19 mouse cellular contexts compared by ENCODE assay signal in the genomic region with DNA sequence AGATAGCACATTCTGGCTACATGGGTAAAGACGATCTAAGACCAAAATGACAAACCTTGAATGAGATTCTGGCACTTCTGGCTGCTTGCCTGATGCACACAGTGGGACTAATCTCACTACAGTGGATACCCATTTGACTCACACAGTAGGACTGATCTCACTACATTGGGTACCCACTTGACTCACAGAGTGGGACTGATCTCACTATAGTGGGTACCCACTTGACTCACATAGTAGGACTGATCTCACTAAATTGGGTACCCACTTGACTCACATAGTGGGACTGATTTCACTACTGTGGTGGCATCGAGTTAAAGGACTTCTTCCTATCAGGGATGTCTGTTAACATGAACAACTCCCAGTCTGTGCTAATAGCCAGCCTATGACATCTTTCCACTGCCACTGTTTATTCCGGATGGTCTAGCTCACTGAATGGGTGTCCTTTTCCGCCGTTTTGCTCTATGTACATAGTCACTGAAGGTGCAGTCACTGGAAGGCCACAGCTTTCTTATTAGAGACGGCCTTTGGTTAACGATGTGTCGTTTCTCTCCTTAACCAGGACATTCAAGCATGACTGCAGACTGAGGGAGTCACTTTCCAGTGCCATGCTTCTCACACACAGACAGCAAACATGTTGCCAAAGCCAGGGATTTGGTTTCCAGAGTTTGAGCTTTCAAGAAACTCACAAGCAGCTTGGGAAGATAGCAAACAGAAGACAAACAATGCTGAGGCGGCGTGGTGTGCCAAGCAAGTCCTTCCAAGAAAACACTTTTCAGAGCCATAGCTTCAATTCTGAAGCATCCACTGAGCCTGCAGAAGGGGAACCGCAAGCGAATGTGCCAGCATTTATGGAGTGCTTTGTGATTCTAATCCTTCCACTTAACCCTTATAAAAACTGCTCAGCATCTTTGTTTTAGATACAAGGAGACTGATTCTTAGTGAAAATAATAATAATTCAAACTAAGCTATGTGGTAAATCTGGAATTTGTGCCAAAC.
A peak's percentile ranks its signal among the peaks of the same experiment; 100 is the strongest.
DNase-seq lines count a peak whose midpoint lies in the region; ATAC-seq and TF ChIP-seq lines count a peak whose summit lies in the region.
"Had no signal": no experiment of that assay in that cellular context is flagged by ENCODE, and none has a peak within 500 bp of the region (broad histone marks: within the 10 kb centered on the region; RNA-seq: fewer than 3 reads in every experiment).

No protein-coding gene starts in this region.

- no peak for TF ChIP-seq POLR2A in brain, embryonic 14.5 days (IDR thresholded peaks at IDR 0.05; ENCODE audit: borderline replicate concordance, extremely low read depth, insufficient read depth, insufficient read length, poor library complexity, severe bottlenecking)

- 67% methylated on average over 12 of the region's 12 CpGs for WGBS in kidney, embryonic 15.5 days
- WGBS in forebrain, embryonic 10.5 days = 69% methylated on average over 12 of the region's 12 CpGs

- H3K36me3 ChIP-seq in kidney, embryonic 15.5 days = peaks cover 35% of the 10 kb centered on the region
- H3K36me3 ChIP-seq in forebrain, embryonic 10.5 days (replicated peaks) = peaks cover 42% of the 10 kb centered on the region

- no peak for TF ChIP-seq CTCF in brain, embryonic 14.5 days (IDR thresholded peaks at IDR 0.05; ENCODE audit: borderline replicate concordance, extremely low read depth, insufficient read depth, insufficient read length)

- no peak overlapping the region for H3K27ac ChIP-seq in kidney, embryonic 15.5 days
- 0 out of 2 replicates have a peak overlapping the region, but pooled peaks have one; percentile 5 for H3K27ac ChIP-seq in forebrain, embryonic 10.5 days
- H3K27ac ChIP-seq: limb, embryonic 13.5 days; liver, embryonic 15.5 days; midbrain, embryonic 15.5 days; stomach, postnatal 0 days had no signal

- H3K9ac ChIP-seq in kidney, embryonic 15.5 days = no peak overlapping the region
- H3K9ac ChIP-seq: heart, embryonic 12.5 days; limb, embryonic 13.5 days; liver, embryonic 15.5 days; midbrain, embryonic 15.5 days had no signal

- H3K4me1 ChIP-seq in kidney, embryonic 15.5 days = 0 out of 2 replicates have a peak, but pooled peaks cover 4% of the 10 kb centered on the region
- peaks cover 11% of the 10 kb centered on the region for H3K4me1 ChIP-seq in forebrain, embryonic 10.5 days
- H3K4me1 ChIP-seq: limb, embryonic 13.5 days; liver, embryonic 15.5 days; midbrain, embryonic 15.5 days had no signal

- no peak for DNase-seq in kidney, postnatal 4 days
- peak; percentile 85 for DNase-seq in brain, embryonic 14.5 days (ENCODE audit: low read depth)
- DNase-seq in forebrain, embryonic 10.5 days (ENCODE audit: extremely low spot score, low spot score) = no peak
- DNase-seq in retina, embryonic 14.5 days (ENCODE audit: low spot score) = peak; percentile 31
- DNase-seq in adrenal gland, adult 8-10 months = no peak
- no peak for DNase-seq in frontal cortex, postnatal 14 days (ENCODE audit: low spot score in 2 of 2)
- DNase-seq: heart, postnatal 36 days; kidney, adult 8-10 months; right cerebral cortex, postnatal 25 days had no signal

- no peaks in the 10 kb centered on the region for H3K27me3 ChIP-seq in kidney, embryonic 15.5 days
- H3K27me3 ChIP-seq in forebrain, embryonic 10.5 days (ENCODE audit: poor library complexity, severe bottlenecking) = no peaks in the 10 kb centered on the region
- H3K27me3 ChIP-seq: heart, embryonic 12.5 days; limb, embryonic 13.5 days; liver, embryonic 15.5 days; megakaryocyte, embryonic 14.5 days; midbrain, embryonic 15.5 days had no signal

- H3K9me3 ChIP-seq in kidney, embryonic 15.5 days (replicated peaks) = no peaks in the 10 kb centered on the region
- no peaks in the 10 kb centered on the region for H3K9me3 ChIP-seq in forebrain, embryonic 10.5 days
- H3K9me3 ChIP-seq: heart, embryonic 12.5 days; limb, embryonic 13.5 days; liver, embryonic 15.5 days; megakaryocyte, embryonic 14.5 days; midbrain, embryonic 15.5 days had no signal

- no peak overlapping the region for H3K4me2 ChIP-seq in kidney, embryonic 15.5 days
- H3K4me2 ChIP-seq: heart, embryonic 12.5 days; limb, embryonic 13.5 days; liver, embryonic 15.5 days; midbrain, embryonic 15.5 days had no signal

- no peak overlapping the region for H3K4me3 ChIP-seq in kidney, embryonic 15.5 days (replicated peaks)
- H3K4me3 ChIP-seq in forebrain, embryonic 10.5 days = no peak overlapping the region
- H3K4me3 ChIP-seq: heart, embryonic 12.5 days; limb, embryonic 13.5 days; liver, embryonic 15.5 days; megakaryocyte, embryonic 14.5 days; midbrain, embryonic 15.5 days had no signal

- ATAC-seq in kidney, embryonic 15.5 days (replicated peaks; ENCODE audit: low FRiP score) = peak; percentile 82; the same call in 1 of the 2 replicates
- ATAC-seq: CD4-positive, CD25-positive, alpha-beta regulatory T cell, adult 4 months; hindbrain, embryonic 16.5 days; lung, postnatal 0 days; midbrain, embryonic 15.5 days had no signal

Comparison
In these comparisons a context has a peak if more than half of its experiments do, and no peak if none do; other contexts are left out.
1. DNase-seq: peak in brain, embryonic 14.5 days (single experiment) and retina, embryonic 14.5 days (single experiment); none in kidney, postnatal 4 days (0 of 2), forebrain, embryonic 10.5 days (single experiment), adrenal gland, adult 8-10 months (single experiment) and frontal cortex, postnatal 14 days (0 of 2).